Mouse (Mus musculus): ENCODE data around the gene Trpm3. TPM values are rescaled to one million over a fixed set of nuclear protein-coding genes. Genes with fewer than 3 reads are reported as not detected.

Gene Trpm3
- polyA plus RNA-seq, 1 experiment, result 0.22 TPM

- no peaks in the 10 kb centered on the region; the same call in 1 of the 2 replicates for H3K27me3 ChIP-seq (ENCODE audit: control insufficient read depth, insufficient read depth, low read length, poor library complexity, severe bottlenecking)
- no peaks in the 10 kb centered on the region for H3K36me3 ChIP-seq (ENCODE audit: control insufficient read depth, insufficient read depth, low read length, poor library complexity, severe bottlenecking)
- no peak overlapping the region for H3K9ac ChIP-seq (ENCODE audit: low read depth, poor library complexity, severe bottlenecking)
- TF ChIP-seq EP300 (IDR thresholded peaks at IDR 0.05; ENCODE audit: insufficient read depth, low read depth, low read length) (no peak), CTCF (IDR thresholded peaks at IDR 0.05; ENCODE audit: low read depth, low read length) (no peak), POLR2A (IDR thresholded peaks at IDR 0.05; ENCODE audit: insufficient read depth, low read length) (no peak)
- no peak overlapping the region for H3K27ac ChIP-seq (ENCODE audit: insufficient read depth, low read length)
- no peaks in the 10 kb centered on the region for H3K4me1 ChIP-seq (ENCODE audit: control insufficient read depth, insufficient read depth, low read length)
- no peaks in the 10 kb centered on the region for H3K9me3 ChIP-seq (replicated peaks; ENCODE audit: control insufficient read depth, insufficient read depth, low read length, poor library complexity, severe bottlenecking)
- H3K4me3 ChIP-seq (ENCODE audit: low read depth, low read length), result no peak overlapping the region
Measured at GRCm38 (mm10) chr19:22180136-22180535, 41.3 kb downstream of the Trpm3 start.

GRCm38 (mm10) chr19:22189716-22190115 is 50.9 kb downstream of the Trpm3 start:
- Histone ChIP-seq H3K9me3 (replicated peaks; ENCODE audit: control insufficient read depth, insufficient read depth, low read length, poor library complexity, severe bottlenecking) (no peaks in the 10 kb centered on the region), H3K27ac (ENCODE audit: insufficient read depth, low read length) (no peak overlapping the region), H3K4me3 (ENCODE audit: low read depth, low read length) (no peak overlapping the region), H3K36me3 (ENCODE audit: control insufficient read depth, insufficient read depth, low read length, poor library complexity, severe bottlenecking) (no peaks in the 10 kb centered on the region), H3K4me1 (ENCODE audit: control insufficient read depth, insufficient read depth, low read length) (no peaks in the 10 kb centered on the region), H3K9ac (ENCODE audit: low read depth, poor library complexity, severe bottlenecking) (no peak overlapping the region), H3K27me3 (ENCODE audit: control insufficient read depth, insufficient read depth, low read length, poor library complexity, severe bottlenecking) (no peaks in the 10 kb centered on the region)
- TF ChIP-seq EP300 (IDR thresholded peaks at IDR 0.05; ENCODE audit: insufficient read depth, low read depth, low read length) (no peak), POLR2A (IDR thresholded peaks at IDR 0.05; ENCODE audit: insufficient read depth, low read length) (no peak), CTCF (IDR thresholded peaks at IDR 0.05; ENCODE audit: low read depth, low read length) (no peak)

- no peak overlapping the region for H3K9ac ChIP-seq (ENCODE audit: low read depth, poor library complexity, severe bottlenecking)
- no peak overlapping the region for H3K4me3 ChIP-seq (ENCODE audit: low read depth, low read length)
- H3K9me3 ChIP-seq (replicated peaks; ENCODE audit: control insufficient read depth, insufficient read depth, low read length, poor library complexity, severe bottlenecking), result no peaks in the 10 kb centered on the region
- TF ChIP-seq POLR2A (IDR thresholded peaks at IDR 0.05; ENCODE audit: insufficient read depth, low read length), result no peak
- no peak for TF ChIP-seq CTCF (IDR thresholded peaks at IDR 0.05; ENCODE audit: low read depth, low read length)
- TF ChIP-seq EP300 (IDR thresholded peaks at IDR 0.05; ENCODE audit: insufficient read depth, low read depth, low read length), result no peak
- H3K4me1 ChIP-seq (ENCODE audit: control insufficient read depth, insufficient read depth, low read length), result no peaks in the 10 kb centered on the region
- H3K27me3 ChIP-seq (ENCODE audit: control insufficient read depth, insufficient read depth, low read length, poor library complexity, severe bottlenecking), result no peaks in the 10 kb centered on the region
- H3K27ac ChIP-seq (ENCODE audit: insufficient read depth, low read length), result no peak overlapping the region
- H3K36me3 ChIP-seq (ENCODE audit: control insufficient read depth, insufficient read depth, low read length, poor library complexity, severe bottlenecking), result no peaks in the 10 kb centered on the region
Measured at GRCm38 (mm10) chr19:22222520-22222919, 83.7 kb downstream of the Trpm3 start.

DNA sequence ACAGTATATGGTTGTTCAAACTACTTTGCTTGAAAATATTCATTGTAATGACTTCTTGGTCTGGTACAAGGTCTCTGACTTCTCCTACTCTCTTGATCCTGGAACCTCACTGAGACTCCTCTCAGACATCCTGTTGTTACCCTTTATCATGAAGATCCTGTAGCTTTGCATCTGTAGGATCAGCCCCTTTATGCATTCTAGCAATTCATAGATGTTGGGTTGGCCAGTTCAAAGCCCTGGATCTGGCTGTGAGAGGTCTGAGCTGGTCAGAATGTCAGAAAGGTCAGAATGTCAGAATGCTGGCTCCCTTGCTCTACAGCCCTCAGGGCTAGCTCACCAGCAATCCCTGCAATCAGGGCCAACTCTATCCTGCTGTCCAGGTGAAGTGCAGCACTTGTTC is 95.3 kb downstream of the Trpm3 start:
- TF ChIP-seq POLR2A (IDR thresholded peaks at IDR 0.05; ENCODE audit: insufficient read depth, low read length) (no peak), EP300 (IDR thresholded peaks at IDR 0.05; ENCODE audit: insufficient read depth, low read depth, low read length) (no peak), CTCF (IDR thresholded peaks at IDR 0.05; ENCODE audit: low read depth, low read length) (no peak)
- no peak overlapping the region for H3K4me3 ChIP-seq (ENCODE audit: low read depth, low read length)
- no peaks in the 10 kb centered on the region for H3K36me3 ChIP-seq (ENCODE audit: control insufficient read depth, insufficient read depth, low read length, poor library complexity, severe bottlenecking)
- H3K27me3 ChIP-seq (ENCODE audit: control insufficient read depth, insufficient read depth, low read length, poor library complexity, severe bottlenecking), result no peaks in the 10 kb centered on the region
- no peak overlapping the region for H3K27ac ChIP-seq (ENCODE audit: insufficient read depth, low read length)
- H3K4me1 ChIP-seq (ENCODE audit: control insufficient read depth, insufficient read depth, low read length), result no peaks in the 10 kb centered on the region
- no peak overlapping the region for H3K9ac ChIP-seq (ENCODE audit: low read depth, poor library complexity, severe bottlenecking)
- no peaks in the 10 kb centered on the region for H3K9me3 ChIP-seq (replicated peaks; ENCODE audit: control insufficient read depth, insufficient read depth, low read length, poor library complexity, severe bottlenecking)

GRCm38 (mm10) chr19:22249076-22249475 is 110.2 kb downstream of the Trpm3 start:
- no peak overlapping the region for H3K4me3 ChIP-seq (ENCODE audit: low read depth, low read length)
- TF ChIP-seq POLR2A (IDR thresholded peaks at IDR 0.05; ENCODE audit: insufficient read depth, low read length) (no peak), CTCF (IDR thresholded peaks at IDR 0.05; ENCODE audit: low read depth, low read length) (no peak)
- no peak overlapping the region for H3K9ac ChIP-seq (ENCODE audit: low read depth, poor library complexity, severe bottlenecking)
- H3K27ac ChIP-seq (ENCODE audit: insufficient read depth, low read length), result no peak overlapping the region
- no peaks in the 10 kb centered on the region for H3K36me3 ChIP-seq (ENCODE audit: control insufficient read depth, insufficient read depth, low read length, poor library complexity, severe bottlenecking)
- H3K27me3 ChIP-seq (ENCODE audit: control insufficient read depth, insufficient read depth, low read length, poor library complexity, severe bottlenecking), result no peaks in the 10 kb centered on the region
- no peaks in the 10 kb centered on the region for H3K4me1 ChIP-seq (ENCODE audit: control insufficient read depth, insufficient read depth, low read length)
- H3K9me3 ChIP-seq (replicated peaks; ENCODE audit: control insufficient read depth, insufficient read depth, low read length, poor library complexity, severe bottlenecking), result no peaks in the 10 kb centered on the region; the same call in 1 of the 2 replicates

- no peak overlapping the region for H3K4me3 ChIP-seq (ENCODE audit: low read depth, low read length)
- H3K36me3 ChIP-seq (ENCODE audit: control insufficient read depth, insufficient read depth, low read length, poor library complexity, severe bottlenecking), result no peaks in the 10 kb centered on the region
- H3K27ac ChIP-seq (ENCODE audit: insufficient read depth, low read length), result no peak overlapping the region
- TF ChIP-seq CTCF (IDR thresholded peaks at IDR 0.05; ENCODE audit: low read depth, low read length), result no peak
- no peak for TF ChIP-seq EP300 (IDR thresholded peaks at IDR 0.05; ENCODE audit: insufficient read depth, low read depth, low read length)
- TF ChIP-seq POLR2A (IDR thresholded peaks at IDR 0.05; ENCODE audit: insufficient read depth, low read length), result no peak
- no peaks in the 10 kb centered on the region for H3K4me1 ChIP-seq (ENCODE audit: control insufficient read depth, insufficient read depth, low read length)
- H3K27me3 ChIP-seq (ENCODE audit: control insufficient read depth, insufficient read depth, low read length, poor library complexity, severe bottlenecking), result no peaks in the 10 kb centered on the region
- H3K9me3 ChIP-seq (replicated peaks; ENCODE audit: control insufficient read depth, insufficient read depth, low read length, poor library complexity, severe bottlenecking), result no peaks in the 10 kb centered on the region
- H3K9ac ChIP-seq (ENCODE audit: low read depth, poor library complexity, severe bottlenecking), result no peak overlapping the region
Measured at GRCm38 (mm10) chr19:22272916-22273315, 134.1 kb downstream of the Trpm3 start.
